Mouse (Mus musculus) left cerebral cortex, postnatal 10 days (tissue): ENCODE data around the gene Jam2. TPM values are rescaled to one million over a fixed set of nuclear protein-coding genes. Genes with fewer than 3 reads are reported as not detected.

Experiments used
- DNase-seq, 2 experiments: peaks; one replicate each; pipeline ENCODE4 v3.0.0; 2021 to 2022; ENCODE audit warnings: low spot score in 2 of 2, mixed read lengths in 1 of 2; ENCODE audit errors: extremely low spot score in 1 of 2
- intact Hi-C: fragments of 180-260 bp; cut with DNase I; formaldehyde crosslinking; loops from one replicate; pipeline ENCODE4 v1.15.1; 2025
- total RNA-seq, 2 experiments: library from RNA; stranded (reverse); gene quantifications; 2 replicates each; pipeline ENCODE4 v1.2.3; 2021

The Jam2 gene
- total RNA-seq, 2 experiments from 2014 or later: 20.4 to 23.1 TPM

DNA sequence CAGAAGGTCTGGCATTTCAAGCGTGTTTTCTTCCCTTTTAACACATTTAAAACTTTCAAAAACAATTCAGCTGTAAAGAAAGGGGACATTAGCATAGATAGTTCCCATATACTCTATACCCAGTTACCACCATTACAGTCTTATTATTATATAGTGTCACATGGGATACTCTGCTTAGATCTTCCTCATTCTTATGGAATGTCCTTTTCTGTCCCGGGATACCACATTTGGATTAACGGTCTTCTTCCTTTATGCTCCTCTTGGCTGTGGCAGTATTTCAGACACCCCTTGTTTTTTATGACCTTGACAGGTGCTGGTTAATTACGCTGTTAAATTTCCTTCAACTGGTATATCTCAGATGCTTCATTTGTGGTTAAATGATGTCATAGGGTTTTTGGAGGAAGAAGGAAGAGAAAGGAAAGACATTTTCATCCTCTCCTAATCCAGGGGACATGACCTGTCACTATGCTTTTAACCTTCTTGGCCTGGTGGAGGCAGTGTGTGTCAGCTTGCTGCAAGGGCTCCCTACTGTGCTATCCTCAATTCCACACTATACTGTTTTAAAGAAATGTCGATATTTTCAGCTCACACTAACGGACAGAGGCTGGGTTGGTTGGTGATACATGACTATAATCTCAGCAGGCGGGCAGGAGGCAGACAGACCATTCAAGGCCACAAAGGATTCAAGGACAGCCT is 2.3 kb downstream of the Jam2 start:
- DNase-seq: peak in 1 of 2 experiments; percentile 26
- intact Hi-C loops: loop anchor here (5.0 kb wide), 1 partner anchor 41 kb away; no protein-coding TSS in a partner anchor

DNA sequence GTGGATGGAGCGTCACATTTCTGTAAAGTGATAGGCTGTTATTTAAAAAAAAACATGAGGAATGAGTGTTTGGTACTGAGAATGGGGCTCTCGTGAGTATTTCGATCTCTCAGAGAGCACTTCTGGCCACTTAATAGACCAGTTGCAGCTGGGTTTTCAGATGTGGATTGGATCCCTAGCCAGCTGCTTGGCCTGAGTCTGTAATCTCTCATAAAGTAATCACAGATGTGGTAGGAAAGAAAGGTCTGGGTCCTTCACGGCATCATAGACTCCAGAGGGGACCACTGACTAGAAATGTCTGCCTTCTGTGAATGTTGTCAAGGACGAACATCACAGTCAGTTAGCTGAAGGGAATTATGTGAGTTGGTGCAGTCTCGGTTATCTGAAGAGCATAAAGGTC is 4.5 kb downstream of the Jam2 start:
- intact Hi-C loops: loop anchor here (5.0 kb wide), 1 partner anchor 39 kb away; no protein-coding TSS in a partner anchor
- DNase-seq: no peak

DNA sequence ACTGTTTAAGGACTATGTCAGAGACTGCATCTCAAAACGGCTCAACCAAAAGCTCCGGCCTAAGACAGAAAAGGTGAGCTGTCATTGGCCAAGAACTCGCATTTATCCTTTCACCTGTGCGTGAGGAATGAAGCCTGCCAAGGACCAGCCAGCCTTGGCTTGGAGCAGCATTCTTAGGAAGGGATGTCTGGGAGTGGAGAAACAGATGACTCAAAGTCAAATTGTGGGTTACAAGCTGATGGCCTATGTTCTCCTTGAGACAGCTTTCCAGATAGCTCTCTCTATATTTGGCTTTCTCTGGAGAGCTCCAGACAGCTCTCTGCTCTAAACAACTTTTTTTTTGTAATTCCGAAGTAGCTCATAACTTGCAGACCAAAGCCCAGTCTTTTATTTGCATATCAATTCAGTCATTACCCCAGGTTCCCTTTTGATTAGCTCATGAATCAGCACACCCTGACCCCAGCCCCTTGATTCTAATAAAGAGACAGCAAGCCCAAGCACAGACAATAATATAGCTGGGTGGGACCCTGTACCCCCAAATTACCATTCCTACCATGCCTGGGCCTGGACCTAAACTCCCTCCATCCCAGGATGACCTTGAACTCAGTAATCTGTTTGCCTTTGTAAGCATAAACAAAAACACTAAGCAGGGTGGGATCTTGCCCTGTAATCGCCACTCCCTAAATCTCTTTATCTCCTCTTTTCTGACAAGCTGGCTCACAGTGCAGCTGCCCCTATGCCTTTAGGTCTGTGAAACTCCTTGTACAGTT is 5.1 kb downstream of the Jam2 start:
- intact Hi-C loops: loop anchor here (5.0 kb wide), 1 partner anchor 38 kb away; no protein-coding TSS in a partner anchor
- no peak for DNase-seq

- peak in 1 of 2 experiments; percentile 20 for DNase-seq
- intact Hi-C loops: loop anchor here (5.0 kb wide), 1 partner anchor 38 kb away; no protein-coding TSS in a partner anchor
These were observed 5.8 kb downstream of the Jam2 start for GRCm38 (mm10) chr16:84779718-84780117.

DNA sequence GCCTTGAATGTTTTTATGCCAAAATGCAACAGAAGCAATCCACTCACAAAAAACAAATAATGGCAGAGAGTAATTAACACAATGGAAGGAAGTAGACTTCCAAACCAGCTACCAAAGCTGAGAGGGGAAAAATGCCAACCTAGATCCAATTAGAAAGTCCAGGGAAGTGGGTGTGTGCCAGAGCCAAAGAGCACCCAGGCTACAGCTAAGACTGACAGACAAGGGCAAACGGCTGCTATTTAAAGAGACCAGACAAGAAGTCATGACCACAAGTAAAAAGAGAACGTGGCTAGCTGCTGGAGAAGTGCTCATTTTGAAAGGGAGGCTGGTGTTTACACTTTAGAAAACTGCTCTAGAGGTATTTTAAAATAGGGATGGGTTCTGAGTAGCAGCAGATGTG is 9.4 kb downstream of the Jam2 start:
- peak in 1 of 2 experiments; percentile 20 for DNase-seq
- intact Hi-C loops: no loop called here

- intact Hi-C loops: no loop called here
- DNase-seq: no peak
These were observed 11.0 kb downstream of the Jam2 start for GRCm38 (mm10) chr16:84784966-84785365.

- intact Hi-C loops: no loop called here
- DNase-seq: no peak
These were observed 16.8 kb downstream of the Jam2 start for GRCm38 (mm10) chr16:84790595-84791165.

- intact Hi-C loops: no loop called here
- no peak for DNase-seq
These were observed 19.5 kb downstream of the Jam2 start for GRCm38 (mm10) chr16:84793401-84793800.

GRCm38 (mm10) chr16:84795337-84795736 is 21.4 kb downstream of the Jam2 start:
- intact Hi-C loops: no loop called here
- no peak for DNase-seq

DNA sequence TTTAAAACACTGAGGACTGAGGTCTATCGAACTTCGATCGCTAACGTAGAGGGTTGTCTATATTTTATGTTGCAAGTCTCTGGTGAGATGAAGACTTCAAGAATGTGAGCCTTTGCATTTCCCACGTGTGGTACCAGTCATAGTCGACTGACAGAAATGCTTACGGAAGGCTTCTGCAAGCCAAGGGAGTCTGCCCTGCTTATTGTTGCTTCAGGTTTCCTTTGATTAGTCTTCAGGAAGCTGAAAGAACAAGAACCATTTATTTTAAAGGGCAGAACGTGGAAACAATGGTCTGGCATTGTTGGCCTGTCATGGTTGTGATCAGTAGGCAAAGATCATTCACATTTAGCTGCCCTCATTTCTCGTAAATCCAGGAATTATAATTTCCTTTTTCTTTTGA is 22.8 kb downstream of the Jam2 start:
- no peak for DNase-seq
- intact Hi-C loops: no loop called here

DNA sequence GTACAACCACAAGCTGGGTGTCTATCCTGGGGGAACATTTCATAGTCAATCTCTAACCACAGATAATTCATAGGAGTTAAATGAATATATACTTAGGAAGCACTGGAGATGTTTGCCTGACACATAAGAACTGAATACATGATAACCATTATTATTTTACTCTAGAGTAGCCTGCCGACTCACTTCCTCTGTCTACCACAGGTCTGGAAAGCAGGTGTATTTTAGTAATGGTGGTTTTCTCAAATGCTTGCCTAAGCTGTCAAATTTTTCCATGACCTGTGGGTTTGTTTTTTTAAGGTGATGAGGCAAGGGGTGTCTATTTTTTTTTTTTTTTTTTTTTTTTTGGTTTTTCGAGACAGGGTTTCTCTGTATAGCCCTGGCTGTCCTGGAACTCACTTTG is 26.1 kb downstream of the Jam2 start:
- DNase-seq: no peak
- intact Hi-C loops: no loop called here

DNA sequence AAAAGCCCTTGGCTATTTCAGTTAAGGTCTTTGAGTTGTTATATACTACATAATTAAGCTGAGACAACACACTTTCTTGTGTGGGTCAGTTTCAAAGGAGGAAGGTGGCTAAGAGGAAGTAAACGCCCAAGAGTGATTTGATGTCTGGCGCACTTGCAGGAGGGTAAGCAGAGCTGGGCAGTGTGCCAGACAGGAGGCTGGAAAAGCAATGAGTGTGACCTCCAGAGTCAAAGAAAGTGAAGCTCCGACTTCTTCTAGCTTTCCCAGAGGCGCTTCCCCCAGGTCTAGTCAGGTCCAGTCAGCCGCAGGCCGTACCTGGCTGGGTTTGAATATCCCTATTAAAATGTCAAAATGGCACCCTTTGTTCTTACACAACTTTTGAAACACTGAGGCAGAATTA is 28.3 kb downstream of the Jam2 start:
- DNase-seq: peak in 1 of 2 experiments; percentile 78
- intact Hi-C loops: no loop called here

GRCm38 (mm10) chr16:84804866-84805265 is 30.9 kb downstream of the Jam2 start:
- DNase-seq: no peak
- intact Hi-C loops: no loop called here

- intact Hi-C loops: no loop called here
- DNase-seq: no peak
These were observed 32.3 kb downstream of the Jam2 start for GRCm38 (mm10) chr16:84806175-84806574.

DNA sequence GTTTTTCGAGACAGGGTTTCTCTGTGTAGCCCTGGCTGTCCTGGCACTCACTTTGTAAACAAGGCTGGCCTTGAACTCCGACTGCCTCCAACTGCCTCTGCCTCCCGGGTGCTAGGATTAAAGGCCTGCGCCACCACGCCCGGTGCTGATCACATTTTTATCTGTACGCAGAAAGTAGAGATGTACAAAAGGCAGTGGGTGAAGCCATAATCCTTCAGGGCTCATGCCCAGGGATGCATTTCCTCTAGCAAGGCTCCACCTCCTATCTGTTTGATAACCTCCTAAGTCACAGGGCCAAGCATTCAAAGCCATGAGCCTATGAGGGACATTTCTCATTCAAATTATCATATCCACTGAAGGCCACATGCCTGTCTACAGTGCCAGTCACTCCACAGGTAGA is 34.0 kb downstream of the Jam2 start:
- DNase-seq: no peak
- intact Hi-C loops: no loop called here

- no peak for DNase-seq
- intact Hi-C loops: no loop called here
These were observed 36.3 kb downstream of the Jam2 start for GRCm38 (mm10) chr16:84810254-84810653.

- no peak for DNase-seq
- intact Hi-C loops: no loop called here
These were observed 39.9 kb downstream of the Jam2 start for GRCm38 (mm10) chr16:84813852-84814251.

GRCm38 (mm10) chr16:84814511-84814910 is 40.6 kb downstream of the Jam2 start:
- no peak for DNase-seq
- intact Hi-C loops: no loop called here

DNA sequence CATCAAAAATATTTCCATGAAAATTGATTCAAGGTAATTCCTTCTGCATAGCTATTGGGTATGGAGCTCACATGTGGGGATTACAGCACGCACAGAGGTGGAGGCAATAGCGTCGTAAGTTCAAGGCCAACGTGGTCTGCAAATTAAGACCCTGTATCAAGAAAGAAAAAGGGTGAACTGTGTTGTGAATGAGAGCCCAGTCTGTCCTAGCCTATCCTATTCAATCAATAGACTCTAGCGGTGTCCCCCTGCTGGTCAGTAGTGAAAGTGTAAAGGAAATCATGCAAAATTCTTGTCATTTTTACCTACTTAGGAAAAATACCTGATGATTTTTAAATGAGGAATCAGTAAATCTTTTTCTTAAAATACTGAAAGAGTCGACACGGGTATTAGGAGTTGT is 43.5 kb downstream of the Jam2 start:
- DNase-seq: peak in 1 of 2 experiments; percentile 24
- intact Hi-C loops: loop anchor here (2.0 to 5.0 kb wide), 2 partner anchors 40 to 83 kb away; partner anchors contain the start of gene Mrpl39

DNA sequence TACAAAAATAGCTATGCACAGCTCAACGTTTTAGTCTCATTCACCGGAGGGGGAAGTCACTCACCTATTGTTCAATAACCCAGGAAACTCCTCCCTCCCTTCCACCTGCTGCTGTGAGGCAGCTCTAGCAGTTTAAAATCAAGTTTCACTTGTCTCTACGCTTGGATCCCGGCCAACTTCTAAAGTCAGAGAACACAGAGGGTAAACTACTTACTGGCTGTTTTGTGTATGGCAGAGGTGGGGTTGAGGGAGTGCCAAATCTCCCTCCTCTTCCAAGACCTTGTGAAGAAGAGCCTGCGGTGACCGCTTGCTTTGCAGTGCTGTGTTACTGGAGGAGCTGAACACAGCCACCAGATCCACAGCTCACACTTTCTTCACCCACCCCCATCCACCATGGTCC is 51.1 kb downstream of the Jam2 start:
- peak in 1 of 2 experiments; percentile 76 for DNase-seq
- intact Hi-C loops: no loop called here
